Mouse (Mus musculus) G1E (cell line): ENCODE results near the gene Ltb4r1.

Experiments used
- CTCF ChIP-seq: IDR thresholded peaks from 2 replicates; pipeline ENCODE4 v1.5.1; 2012; ENCODE audit warnings: low read depth, low read length, inconsistent platforms, mixed read lengths
- GATA2 ChIP-seq: IDR thresholded peaks from 2 replicates; pipeline ENCODE4 v1.6.1; 2012; ENCODE audit warnings: low read depth, low read length, inconsistent platforms, borderline replicate concordance
- POLR2AphosphoS5 ChIP-seq: IDR thresholded peaks from 2 replicates; pipeline ENCODE4 v1.6.1; 2012; ENCODE audit warnings: low read depth, low read length, inconsistent platforms; ENCODE audit not compliant: insufficient replicate concordance
- TAL1 ChIP-seq: conservative IDR thresholded peaks from 2 replicates; pipeline ENCODE4 v1.6.1; 2012; ENCODE audit warnings: low read depth, low read length, inconsistent platforms, mixed read lengths

GRCm38 (mm10) chr14:55779656-55780055 lies 13.9 kb downstream of the Ltb4r1 start:
- no peak for TF ChIP-seq CTCF
- TF ChIP-seq TAL1, result no peak
- TF ChIP-seq GATA2, result no peak
- TF ChIP-seq POLR2AphosphoS5, result no peak
